ENCODE assay signal across 23 mouse cellular contexts in the genomic region with DNA sequence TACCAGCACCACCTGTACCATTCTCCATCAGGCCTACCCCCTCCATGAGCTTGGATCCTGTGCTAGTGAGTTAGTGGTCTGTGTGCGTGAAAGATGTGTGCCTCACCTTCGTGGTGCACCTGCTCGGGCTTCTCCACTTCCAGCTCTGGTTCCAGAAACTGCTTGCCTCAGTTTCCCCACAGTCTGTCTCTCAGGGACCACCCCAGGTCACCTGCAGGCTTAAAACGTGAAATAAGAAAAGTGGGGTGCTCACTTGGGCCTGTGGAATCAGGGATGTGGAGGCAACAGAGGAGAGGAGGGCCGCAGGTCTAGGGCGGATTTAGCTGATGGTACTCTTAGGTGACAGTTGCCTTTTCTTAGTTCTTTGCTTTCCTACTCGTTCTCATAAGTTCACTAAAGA.
"Had no signal": no experiment of that assay in that cellular context is flagged by ENCODE, and none has a peak within 500 bp of the region (broad histone marks: within the 10 kb centered on the region; RNA-seq: fewer than 3 reads in every experiment).

No protein-coding gene starts in this region.

- H3K36me3 ChIP-seq: limb, embryonic 10.5 days; limb, embryonic 13.5 days; liver, embryonic 12.5 days; liver, embryonic 15.5 days; lung, embryonic 15.5 days; midbrain, embryonic 15.5 days; neural tube, embryonic 12.5 days; neural tube, embryonic 15.5 days; stomach, embryonic 15.5 days had no signal

- H3K9me3 ChIP-seq: limb, embryonic 10.5 days; limb, embryonic 13.5 days; liver, embryonic 12.5 days; liver, embryonic 15.5 days; lung, embryonic 15.5 days; midbrain, embryonic 15.5 days; neural tube, embryonic 12.5 days; neural tube, embryonic 15.5 days; stomach, embryonic 15.5 days had no signal

- H3K4me3 ChIP-seq: layer of hippocampus, adult 2 months; limb, embryonic 10.5 days; limb, embryonic 13.5 days; liver, embryonic 12.5 days; liver, embryonic 15.5 days; lung, embryonic 15.5 days; megakaryocyte, embryonic 14.5 days; midbrain, embryonic 15.5 days; myocyte; neural tube, embryonic 12.5 days; neural tube, embryonic 15.5 days; stomach, embryonic 15.5 days had no signal

- H3K4me1 ChIP-seq: liver, embryonic 12.5 days; liver, embryonic 15.5 days; lung, embryonic 15.5 days; megakaryocyte, embryonic 14.5 days; stomach, embryonic 15.5 days had no signal

- H3K9ac ChIP-seq: limb, embryonic 13.5 days; liver, embryonic 12.5 days; liver, embryonic 15.5 days; lung, embryonic 15.5 days; midbrain, embryonic 15.5 days; neural tube, embryonic 12.5 days; neural tube, embryonic 15.5 days; stomach, embryonic 15.5 days had no signal

- DNase-seq: kidney, adult 2 months; kidney, postnatal 25 days; layer of hippocampus, adult 9-11 months; liver; lung, adult 18-20 months; lung, postnatal 10 days; lung, postnatal 36 days; right cerebral cortex, postnatal 25 days; spleen, adult 18-20 months; thymus, postnatal 25 days had no signal

- ATAC-seq: liver, embryonic 12.5 days had no signal

- H3K4me2 ChIP-seq: limb, embryonic 13.5 days; liver, embryonic 12.5 days; liver, embryonic 15.5 days; lung, embryonic 15.5 days; midbrain, embryonic 15.5 days; neural tube, embryonic 12.5 days; neural tube, embryonic 15.5 days; stomach, embryonic 15.5 days had no signal

- H3K27ac ChIP-seq: kidney, postnatal 0 days; layer of hippocampus, adult 2 months; limb, embryonic 10.5 days; limb, embryonic 13.5 days; liver, embryonic 12.5 days; liver, embryonic 15.5 days; lung, embryonic 15.5 days; midbrain, embryonic 15.5 days; neural tube, embryonic 12.5 days; neural tube, embryonic 15.5 days; stomach, embryonic 15.5 days had no signal
